Mouse (Mus musculus): Measurements from ENCODE around the gene Olfr284. TPM values are rescaled to one million over a fixed set of nuclear protein-coding genes. Genes with fewer than 3 reads are reported as not detected.
A peak's percentile ranks its signal among the peaks of the same experiment; 100 is the strongest.

Olfr284 gene
- not detected in 2 replicates for total RNA-seq (2021)
- long read RNA-seq = 0 reads

DNA sequence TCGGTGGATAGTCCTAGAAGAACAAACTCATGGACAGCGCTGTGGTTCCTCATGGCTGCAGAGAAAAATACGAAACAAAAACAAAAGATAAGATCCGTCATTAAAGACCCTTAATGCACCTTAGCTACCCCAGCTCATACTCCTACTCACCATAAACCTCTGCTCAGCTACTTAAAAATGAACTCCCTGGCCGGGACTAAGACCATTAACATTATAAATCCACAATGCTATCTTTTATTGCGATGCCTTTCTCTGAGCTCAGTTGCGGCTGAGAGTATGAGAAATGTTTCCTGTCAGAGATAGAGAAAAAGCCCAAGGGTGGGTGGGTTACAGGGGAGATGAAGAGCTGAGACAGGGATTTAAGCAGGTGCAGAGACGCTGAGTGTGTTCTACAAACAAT is at the start of gene Olfr284:
Gene Olfr284 (minus strand): TSS at position 101 of the 400 bp plus-strand sequence.
- no peak for DNase-seq

DNA sequence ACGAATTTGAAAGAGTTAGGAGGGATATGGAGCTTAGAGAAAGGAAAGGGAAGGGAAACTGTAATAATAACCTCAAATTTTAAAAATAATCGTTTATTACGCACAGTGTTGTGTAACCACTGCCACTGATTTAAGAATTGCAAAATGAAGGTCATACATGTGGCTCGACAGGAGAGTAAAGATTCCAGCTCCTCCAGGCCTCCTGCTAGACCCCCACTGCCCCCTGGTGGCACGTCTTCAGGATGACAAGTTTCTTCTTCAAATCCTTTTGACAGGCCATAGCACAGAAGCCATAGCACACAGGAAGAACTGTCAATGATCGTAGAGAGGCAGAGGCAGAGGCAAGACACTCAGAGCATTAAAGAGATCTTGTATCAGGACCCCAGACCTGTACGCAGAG is 49.0 kb upstream of the Olfr284 start:
- peak; percentile 87 for DNase-seq

DNA sequence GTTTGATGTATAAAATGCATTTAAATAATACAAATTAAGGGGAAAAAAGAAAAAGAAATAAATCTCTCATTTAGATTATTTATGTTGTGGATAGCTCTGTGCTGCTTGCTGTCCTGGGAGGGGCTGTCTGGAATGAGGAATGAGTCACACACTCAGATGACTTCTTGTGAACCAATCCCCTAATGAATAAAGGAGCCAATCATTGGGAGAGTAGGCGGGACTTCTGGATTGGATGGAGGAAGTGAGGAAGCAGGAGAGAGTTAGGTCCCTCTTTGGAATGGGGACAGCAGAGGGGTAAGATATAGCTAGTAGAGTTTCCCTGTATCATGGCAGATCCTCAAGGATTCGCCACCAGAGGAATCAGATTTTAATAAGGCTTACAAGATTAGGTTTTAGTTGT is 46.8 kb upstream of the Olfr284 start:
- no peak for DNase-seq

DNA sequence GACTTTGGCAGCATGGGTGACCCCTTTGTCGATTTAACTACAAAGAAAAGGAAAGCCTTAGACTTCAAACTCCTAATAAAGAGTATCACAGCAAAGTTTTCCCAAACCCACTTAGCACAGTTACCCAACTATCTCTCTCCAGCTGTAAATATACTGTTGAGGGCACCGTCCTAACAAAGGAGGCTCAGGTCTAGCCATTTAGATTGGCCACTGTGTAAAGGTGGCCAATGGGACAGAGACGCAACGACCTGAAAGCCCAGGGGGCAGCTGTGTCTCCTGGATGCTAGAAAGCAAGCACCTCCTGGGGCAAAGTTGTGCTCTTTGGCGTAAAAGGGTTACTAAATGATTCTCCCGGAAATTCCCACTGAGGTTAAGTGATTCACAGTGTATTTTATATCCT is 40.1 kb upstream of the Olfr284 start, which contains the start of gene Olfr283:
Gene Olfr283 (minus strand): TSS at position 101 of the 400 bp plus-strand sequence.
- DNase-seq = no peak

DNA sequence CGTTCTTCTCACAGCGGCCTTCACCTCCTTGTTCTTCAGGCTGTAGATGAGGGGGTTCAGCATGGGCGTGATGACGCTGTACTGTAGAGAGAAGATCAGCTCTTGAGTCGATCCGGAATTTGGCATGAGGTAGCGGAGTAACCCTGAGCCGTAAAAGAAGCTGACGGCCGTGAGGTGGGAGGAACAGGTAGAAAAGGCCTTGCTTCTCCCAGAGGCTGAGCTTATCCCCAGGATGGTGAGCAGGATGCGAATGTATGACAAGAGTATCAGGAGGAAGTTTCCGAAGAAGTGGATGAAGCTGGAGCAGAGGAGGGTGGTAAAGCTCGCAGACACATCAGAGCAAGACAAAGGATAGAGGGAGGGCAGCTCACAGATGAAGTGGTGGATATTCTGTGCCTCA is 37.4 kb upstream of the Olfr284 start:
- DNase-seq = no peak

DNA sequence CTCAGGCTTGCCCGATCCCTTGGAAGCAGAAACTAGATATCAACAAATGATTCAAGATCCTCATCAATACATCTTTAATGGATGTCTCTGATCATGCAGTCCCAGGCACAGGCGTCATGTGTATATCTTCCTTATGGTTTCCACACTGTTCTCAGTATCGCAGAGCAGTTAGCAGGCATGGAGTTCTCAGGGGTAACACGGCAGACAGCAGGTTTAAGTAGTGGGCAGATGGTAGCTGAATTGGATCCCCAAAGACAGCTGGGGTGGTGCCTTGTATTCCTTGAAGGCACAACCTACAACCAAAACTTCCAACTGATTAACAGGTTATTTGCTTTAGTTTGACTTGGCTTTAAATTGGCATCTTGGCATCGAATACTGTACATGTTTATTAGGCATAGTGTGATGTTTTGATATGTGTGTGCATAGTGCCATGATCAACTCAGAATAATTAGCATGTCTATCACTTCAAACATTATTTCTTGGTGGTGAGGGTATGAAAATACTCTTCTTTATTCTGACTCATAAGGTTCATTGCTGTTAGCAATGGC is 23.5 kb downstream of the Olfr284 start, which contains the start of gene Olfr285:
Gene Olfr285 (minus strand): TSS at position 177 of the 548 bp plus-strand sequence.
- DNase-seq = no peak

DNA sequence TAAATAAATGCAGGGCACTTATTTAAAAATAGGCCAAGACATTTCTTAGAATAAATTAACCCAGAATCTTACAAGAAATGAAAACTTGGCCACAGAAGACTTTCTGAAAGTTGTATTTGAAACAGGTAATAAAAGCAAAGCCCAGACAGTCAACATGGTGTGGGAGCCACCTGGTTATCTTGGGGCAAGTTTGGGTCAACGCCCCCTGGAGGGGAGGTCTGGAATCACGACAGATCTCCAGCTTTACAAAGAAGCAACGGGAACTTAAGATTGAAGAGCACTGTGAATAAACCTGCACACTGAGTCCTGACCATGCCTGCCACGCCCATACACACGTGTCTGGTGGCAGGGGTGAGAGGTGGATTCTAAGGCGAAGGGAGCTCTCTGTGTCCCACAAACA is 25.1 kb downstream of the Olfr284 start:
- DNase-seq = no peak

DNA sequence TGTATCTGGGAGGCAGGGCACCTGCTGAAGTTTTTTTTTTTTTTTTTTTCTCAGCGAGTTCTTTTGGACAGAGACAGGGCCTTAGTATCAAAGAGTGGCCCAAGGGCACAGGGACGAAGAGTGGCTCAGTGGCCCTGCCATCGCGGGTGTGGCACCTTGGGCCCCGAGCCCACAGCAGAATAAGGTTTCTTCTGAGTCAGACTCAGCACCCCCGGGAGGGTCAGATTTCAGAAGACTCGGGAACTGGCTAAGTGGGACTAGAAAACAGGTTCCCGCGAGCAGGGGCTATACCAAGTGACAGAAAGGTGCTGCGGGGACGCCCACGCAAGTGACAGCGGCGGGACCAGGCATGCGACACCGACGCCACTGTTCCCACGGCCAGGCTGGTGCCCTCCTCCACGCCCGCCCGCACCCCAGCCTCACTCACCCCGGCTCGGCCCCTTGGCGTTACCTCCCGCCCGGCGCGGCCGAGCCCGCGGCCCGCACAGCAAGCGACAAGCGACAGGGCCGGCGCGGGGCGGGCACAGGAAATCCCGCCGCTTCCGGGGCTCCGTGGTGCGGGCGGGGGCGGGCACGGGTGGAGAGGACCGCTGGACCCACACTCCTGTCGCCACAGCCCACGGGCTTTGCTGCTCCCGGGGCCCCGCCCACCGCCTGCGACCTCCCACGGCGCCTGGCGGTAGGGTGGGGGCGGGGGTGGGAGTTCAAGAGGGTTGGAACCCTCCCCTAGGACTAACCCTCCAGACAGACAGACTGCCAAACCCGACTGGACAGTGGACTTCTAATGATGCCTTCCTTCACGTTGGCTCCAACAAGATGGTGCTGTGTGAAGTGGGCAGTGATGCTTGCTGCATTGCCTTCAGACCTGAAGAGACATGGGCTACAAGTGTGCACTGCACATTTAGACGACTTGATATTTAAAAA is 44.9 kb downstream of the Olfr284 start, which contains the start of gene Zfp641:
Gene Zfp641 (minus strand): TSS at position 534 of the 924 bp plus-strand sequence.
- DNase-seq = peak; percentile 72

DNA sequence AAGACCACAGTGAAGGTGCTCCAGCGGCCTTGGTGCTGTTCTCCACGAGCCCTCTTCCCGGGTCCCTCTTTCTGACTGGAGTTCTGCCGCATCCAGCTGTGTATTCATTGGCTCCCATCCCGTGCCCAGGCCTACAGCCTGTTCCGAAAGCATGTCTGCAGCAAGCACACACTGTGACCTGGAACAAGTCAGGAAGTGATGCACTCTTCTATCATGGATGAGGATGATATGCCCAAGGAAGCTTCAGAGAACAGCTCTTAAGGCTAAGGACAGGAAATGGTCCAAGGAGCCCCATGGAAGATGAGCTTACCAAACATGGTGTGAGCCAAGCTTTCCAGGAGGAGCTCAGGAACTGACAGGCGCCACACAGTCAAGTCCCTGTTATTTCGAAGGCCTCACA is 47.1 kb downstream of the Olfr284 start:
- DNase-seq = no peak

Other genes with a start within 250 kb of the Olfr284 start
- gene Pfkm, start 248.4 kb downstream of the Olfr284 start, total RNA-seq (2021) = 47.7 and 82.8 TPM in 2 replicates
- 19.8 and 20.8 TPM in 2 replicates for gene Senp1, start 247.2 kb downstream of the Olfr284 start, total RNA-seq (2021)
- 36.2 and 46.2 TPM in 2 replicates for gene Asb8, start 175.4 kb downstream of the Olfr284 start, total RNA-seq (2021)
- gene Ccdc184, start 173.8 kb downstream of the Olfr284 start, total RNA-seq (2021) = 0.55 and 0.71 TPM in 2 replicates
- not detected in 2 replicates for gene Olfr288, start 145.4 kb downstream of the Olfr284 start, total RNA-seq (2021)
- gene Gm44579, start 120.0 kb downstream of the Olfr284 start, total RNA-seq (2021) = not detected in 2 replicates
- not detected in 2 replicates for gene Olfr287, start 119.9 kb downstream of the Olfr284 start, total RNA-seq (2021)
- not detected in 2 replicates for gene Olfr286, start 106.5 kb downstream of the Olfr284 start, total RNA-seq (2021)
- gene H1fnt, start 83.7 kb downstream of the Olfr284 start, total RNA-seq (2021) = not detected in 2 replicates
- 6.0 and 8.1 TPM in 2 replicates for gene Zfp641, start 44.8 kb downstream of the Olfr284 start, total RNA-seq (2021)
- not detected in 2 replicates for gene Olfr285, start 23.6 kb downstream of the Olfr284 start, total RNA-seq (2021)
- not detected in 2 replicates for gene Olfr283, start 40.0 kb upstream of the Olfr284 start, total RNA-seq (2021)
- not detected in 2 replicates for gene Olfr282, start 90.2 kb upstream of the Olfr284 start, total RNA-seq (2021)
- not detected in 2 replicates for gene Olfr281, start 111.6 kb upstream of the Olfr284 start, total RNA-seq (2021)
- not detected in 2 replicates for gene OR5BS1P, start 128.9 kb upstream of the Olfr284 start, total RNA-seq (2021)
- gene Lalba, start 141.7 kb upstream of the Olfr284 start, total RNA-seq (2021) = not detected in 2 replicates
- not detected in 2 replicates for gene Olfr279, start 151.4 kb upstream of the Olfr284 start, total RNA-seq (2021)
- gene Kansl2, start 193.3 kb upstream of the Olfr284 start, total RNA-seq (2021) = 91.3 and 107 TPM in 2 replicates
- 52.2 and 55.9 TPM in 2 replicates for gene Ccnt1, start 229.9 kb upstream of the Olfr284 start, total RNA-seq (2021)
- gene 4930415O20Rik, start 230.0 kb upstream of the Olfr284 start, total RNA-seq (2021) = not detected in 2 replicates

Data from adrenal gland, postnatal 25 days (tissue).